Mouse (Mus musculus) CD4-positive helper T cell, adult 2 months (primary cell): ENCODE measurements around the gene Ifitm10.
"Not testable (repeated sequence)": the region's sequence is repeated elsewhere in the genome, so short reads cannot be mapped to it uniquely, and the experiment has no call there.

Experiments
- DNase-seq: peaks from one replicate; pipeline ENCODE4 v3.0.0-alpha.2; 2012; ENCODE audit warnings: low read depth, missing footprints, low spot score

The Ifitm10 gene

DNA sequence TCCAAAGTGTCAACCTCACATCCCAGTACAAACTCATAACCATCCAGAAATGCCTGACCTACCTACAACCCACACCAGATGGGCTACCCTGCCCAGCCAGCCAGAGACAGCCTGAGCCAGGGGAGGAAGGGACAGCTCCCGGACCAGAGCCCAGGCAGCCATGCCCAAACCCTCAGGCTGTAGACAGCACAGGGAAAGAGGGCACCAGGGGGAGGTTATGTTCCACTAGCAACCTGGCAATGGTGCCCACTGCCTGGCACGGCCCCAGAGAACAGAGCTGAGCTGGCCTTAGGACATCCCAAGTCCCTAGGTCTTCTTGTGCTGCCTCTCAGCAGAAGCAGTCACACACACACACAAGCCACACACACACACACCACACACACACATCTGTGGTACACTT, 4.7 kb downstream of the Ifitm10 start:
- DNase-seq = no peak

DNA sequence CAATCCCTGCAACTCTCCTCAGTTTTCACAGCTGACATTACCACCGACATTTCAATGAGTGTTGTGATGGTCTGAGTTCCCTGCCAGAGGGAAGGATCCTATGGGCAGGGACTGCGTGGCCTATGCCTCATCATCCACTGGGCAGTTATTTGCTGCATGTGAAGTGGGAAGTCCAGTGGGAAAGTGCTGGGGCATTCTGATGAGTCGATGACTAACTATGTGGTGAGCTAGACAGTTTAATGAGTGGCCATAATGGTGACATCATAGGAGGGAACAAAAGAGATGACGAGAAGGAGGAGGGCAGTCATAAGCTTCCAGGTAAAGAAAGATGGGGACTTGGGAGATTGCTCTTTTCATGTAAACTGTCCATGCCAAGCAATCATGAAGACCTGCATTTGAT, 10.4 kb downstream of the Ifitm10 start:
- DNase-seq = no peak

GRCm38 (mm10) chr7:142360743-142361142, 12.8 kb downstream of the Ifitm10 start:
- DNase-seq = no peak

DNA sequence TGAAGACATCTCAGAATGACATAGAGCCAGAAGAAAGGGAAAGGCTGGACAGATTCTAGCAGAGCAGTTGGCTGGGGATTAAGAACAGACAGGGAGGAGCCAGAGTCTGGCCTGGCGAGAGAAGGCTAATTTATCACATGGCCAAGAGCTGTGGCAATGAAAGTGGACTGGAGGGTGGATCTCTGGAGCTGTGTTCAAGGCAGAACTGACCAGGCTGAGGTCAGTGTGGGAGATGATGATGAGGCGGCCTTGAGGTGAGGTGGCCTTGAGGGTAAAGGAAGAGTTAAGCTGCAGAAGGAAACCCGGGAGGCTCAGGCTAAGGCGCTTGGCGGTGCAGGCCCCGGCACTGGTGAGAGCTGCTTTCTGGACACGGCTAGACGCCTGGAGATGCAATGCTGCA, 14.4 kb downstream of the Ifitm10 start:
- DNase-seq = no peak

- no peak for DNase-seq
These were observed 16.0 kb downstream of the Ifitm10 start for GRCm38 (mm10) chr7:142357566-142357965.

- no peak for DNase-seq
These were observed 18.8 kb downstream of the Ifitm10 start for GRCm38 (mm10) chr7:142354661-142355233.

GRCm38 (mm10) chr7:142353854-142354253, 19.7 kb downstream of the Ifitm10 start:
- peak; percentile 87 for DNase-seq

GRCm38 (mm10) chr7:142351569-142351968, 22.0 kb downstream of the Ifitm10 start:
- DNase-seq = peak; percentile 69

GRCm38 (mm10) chr7:142349308-142349961, 24.1 kb downstream of the Ifitm10 start:
- no peak for DNase-seq

- DNase-seq = no peak
These were observed 26.0 kb downstream of the Ifitm10 start for GRCm38 (mm10) chr7:142347542-142347941.

GRCm38 (mm10) chr7:142342247-142342640, 31.3 kb downstream of the Ifitm10 start:
- DNase-seq = no peak

- DNase-seq = no peak
These were observed 31.8 kb downstream of the Ifitm10 start for GRCm38 (mm10) chr7:142341564-142342246.

DNA sequence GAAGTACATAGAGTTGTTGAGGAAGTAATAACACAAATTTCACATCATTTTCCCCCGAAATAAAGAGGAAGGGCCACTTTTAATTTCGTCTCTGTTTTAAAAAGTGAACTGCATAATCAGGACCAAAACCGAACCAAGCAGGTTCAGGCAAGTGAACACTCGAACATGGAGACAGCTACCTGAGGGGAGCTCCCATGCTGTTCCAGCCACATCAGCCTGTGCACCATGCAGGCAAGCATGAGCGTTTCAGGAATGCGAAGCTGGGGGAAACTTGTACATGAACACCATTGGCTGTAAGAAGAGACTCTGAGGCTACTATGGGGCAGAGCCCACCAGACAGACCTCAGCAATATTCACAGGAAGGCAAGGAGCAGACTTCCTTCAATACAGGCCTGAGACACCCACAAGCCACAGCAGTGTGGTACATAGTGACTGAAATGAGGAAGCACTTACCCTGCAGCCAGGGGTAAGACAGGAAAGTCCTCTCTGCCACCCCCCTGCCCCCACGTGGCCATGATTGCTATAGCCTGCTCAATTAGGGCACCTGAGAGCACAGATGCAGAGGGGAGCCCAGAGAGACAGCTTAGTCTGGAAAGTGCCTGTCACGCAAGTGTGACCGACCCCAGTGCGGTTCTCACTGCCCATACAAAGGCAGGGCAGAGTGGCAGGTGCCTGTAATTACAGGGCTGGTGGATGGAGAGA, 33.1 kb downstream of the Ifitm10 start:
- DNase-seq = peak; percentile 39

DNA sequence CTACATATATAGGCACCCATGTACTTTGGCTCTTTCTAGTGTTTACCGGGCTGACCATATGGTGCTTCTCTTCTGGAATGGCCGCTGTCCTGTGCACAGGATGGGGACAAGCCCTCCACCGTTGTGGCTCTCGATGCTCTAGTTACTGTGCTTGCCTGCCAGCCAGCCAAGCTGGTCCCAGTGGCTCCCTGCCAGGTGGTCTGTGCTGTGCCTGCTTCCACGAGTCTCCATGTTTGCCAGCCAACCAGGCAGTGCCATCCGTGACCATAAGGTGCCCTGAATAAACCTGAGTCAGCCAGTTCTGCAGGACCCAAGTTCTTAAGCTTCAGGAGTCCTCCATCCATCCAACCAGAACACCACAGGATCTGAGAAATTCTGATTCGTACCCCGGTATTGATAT, 38.4 kb downstream of the Ifitm10 start:
- DNase-seq = no peak

GRCm38 (mm10) chr7:142334246-142334645, 39.3 kb downstream of the Ifitm10 start:
- DNase-seq = peak; percentile 77

GRCm38 (mm10) chr7:142332741-142333140, 40.8 kb downstream of the Ifitm10 start:
- DNase-seq = not testable (repeated sequence)

DNA sequence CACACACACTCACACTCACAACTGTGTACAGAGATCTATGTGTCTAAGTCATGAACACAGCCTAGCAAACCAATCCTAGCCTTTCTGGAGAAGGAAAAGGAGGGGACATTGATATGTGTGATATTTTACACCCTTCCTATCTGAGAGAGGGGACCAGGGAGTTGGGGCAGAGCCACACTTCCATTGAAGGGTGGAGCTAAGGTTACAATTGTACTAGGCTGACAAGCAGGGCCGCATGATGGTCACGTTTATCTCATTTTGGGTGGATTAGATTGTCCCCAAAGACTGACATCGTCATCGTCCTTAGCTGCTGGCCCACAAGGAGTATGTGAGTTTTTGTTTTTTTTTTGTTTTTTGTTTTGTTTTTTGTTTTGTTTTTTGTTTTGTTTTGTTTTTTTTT, 42.3 kb downstream of the Ifitm10 start:
- DNase-seq = no peak

DNA sequence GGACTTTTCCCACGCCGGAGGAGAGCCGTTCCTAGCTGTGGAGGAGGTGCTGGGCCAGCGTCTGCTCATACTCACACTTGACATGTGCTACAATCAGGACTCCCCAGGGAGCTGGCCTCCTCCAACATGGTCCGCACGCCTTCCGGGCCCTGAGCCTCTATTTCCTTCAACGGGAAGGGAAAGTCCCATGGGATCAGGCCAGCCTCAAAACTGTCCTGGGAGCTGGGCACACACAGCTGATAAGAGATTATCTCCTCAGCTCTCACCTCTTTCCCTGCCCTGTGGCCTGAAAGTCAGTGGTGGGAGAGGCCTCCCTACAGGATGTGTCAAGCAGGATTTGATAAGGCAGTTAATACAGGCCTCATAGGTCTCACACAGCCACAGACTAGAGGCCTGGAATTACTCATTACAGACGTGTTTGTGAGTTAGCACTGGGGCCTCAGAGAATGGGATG, 43.3 kb downstream of the Ifitm10 start:
- no peak for DNase-seq

DNA sequence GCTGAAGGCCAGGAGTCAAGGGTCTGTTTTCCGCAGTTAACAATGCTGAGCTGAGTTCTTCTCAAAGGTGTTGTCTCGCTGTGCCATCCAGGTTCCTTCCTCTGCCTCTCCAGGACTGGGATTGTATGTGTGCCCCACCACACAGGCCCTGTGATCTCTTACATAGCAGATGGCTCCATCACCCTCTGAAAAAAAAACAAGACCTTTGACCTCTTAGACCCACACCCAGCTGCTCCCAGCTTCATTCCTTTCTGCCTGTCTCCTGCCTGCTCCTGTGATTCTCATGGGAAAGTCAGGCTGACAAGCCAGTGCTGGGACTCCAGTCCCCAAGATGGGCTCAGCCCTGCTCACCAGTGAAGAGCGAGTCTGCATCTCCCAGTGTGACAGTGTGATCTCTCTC, 45.0 kb downstream of the Ifitm10 start:
- no peak for DNase-seq

GRCm38 (mm10) chr7:142326714-142327445, 46.7 kb downstream of the Ifitm10 start:
- no peak for DNase-seq

DNA sequence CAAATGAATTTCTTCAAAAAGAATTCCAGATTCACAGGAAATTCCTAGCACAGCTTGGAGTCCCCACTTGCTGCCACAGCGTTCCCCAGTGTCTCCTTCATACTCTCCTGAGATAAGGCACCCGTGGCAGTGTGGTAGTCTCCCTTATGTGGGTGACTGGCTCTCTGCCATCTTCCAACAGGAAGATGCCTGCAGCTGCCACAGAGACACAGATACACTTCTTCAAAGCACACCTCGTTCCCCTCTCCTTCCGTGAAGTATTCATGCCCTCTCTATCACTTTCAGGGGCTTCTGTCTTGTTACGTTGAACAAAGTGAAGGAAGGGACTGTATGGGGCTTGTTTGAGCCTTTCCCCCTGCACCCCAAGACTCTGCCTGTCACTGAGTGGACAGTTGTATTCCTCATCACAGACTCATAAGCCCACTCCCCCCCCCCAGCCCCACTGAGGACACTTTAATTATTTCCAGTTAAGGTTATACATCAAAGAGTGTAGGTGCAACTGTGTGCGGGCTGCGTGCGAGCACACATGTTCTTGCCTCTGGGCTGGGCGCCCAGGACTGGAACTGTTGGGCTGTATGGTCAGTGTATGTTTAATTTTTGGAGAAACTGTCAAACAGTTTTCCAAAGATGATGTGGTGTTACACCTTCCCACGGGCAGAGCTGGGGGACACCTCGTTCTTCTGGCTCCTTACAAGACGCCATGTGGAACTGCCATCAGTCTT, 50.0 kb downstream of the Ifitm10 start:
- no peak for DNase-seq
